Mouse (Mus musculus): ENCODE data around the gene Rmi1. TPM values are rescaled to one million over a fixed set of nuclear protein-coding genes. Genes with fewer than 3 reads are reported as not detected.

Rmi1 gene
- polyA plus RNA-seq, 1 experiment from 2014 or later, result 32.9 TPM

MicroRNA genes within 50 kb of the gene (microRNA counts, 519-probe panel; counts per million panel counts)
- microRNA mmu-miR-7a, result 2,944 counts per million, percentile 11 among the panel's probes with 10 or more counts

Small RNA genes lying within 50 kb of the gene (microRNA-seq; reads per million reads assigned to microRNA genes)
- gene Mir7-1 (ENCODE audit: borderline number of aligned reads), result 441 reads per million, percentile 65 among the genes with 10 or more reads in this experiment

Other genes with a start within 250 kb of the Rmi1 start
- gene Idnk, start 244.6 kb upstream of the Rmi1 start, polyA plus RNA-seq (2014; fragmentation: Nextera tagmentation; extraction: Ambion mirVana), result 37.9 and 38.0 TPM in 2 replicates
- gene Ubqln1, start 186.6 kb upstream of the Rmi1 start, polyA plus RNA-seq (2014; fragmentation: Nextera tagmentation; extraction: Ambion mirVana), result 95.5 and 103 TPM in 2 replicates
- 12.8 and 14.3 TPM in 2 replicates for gene Gkap1, start 126.5 kb upstream of the Rmi1 start, polyA plus RNA-seq (2014; fragmentation: Nextera tagmentation; extraction: Ambion mirVana)
- 0.11 and 0.40 TPM in 2 replicates for gene Kif27, start 43.1 kb upstream of the Rmi1 start, polyA plus RNA-seq (2014; fragmentation: Nextera tagmentation; extraction: Ambion mirVana)
- gene 2210016F16Rik, start 17.0 kb upstream of the Rmi1 start, polyA plus RNA-seq (2014; fragmentation: Nextera tagmentation; extraction: Ambion mirVana), result 39.3 and 39.6 TPM in 2 replicates
- gene Hnrnpk, start 1.1 kb downstream of the Rmi1 start, polyA plus RNA-seq (2014; fragmentation: Nextera tagmentation; extraction: Ambion mirVana), result 1,515 and 1,628 TPM in 2 replicates
- 0.08 TPM in 1 of 2 replicates, not detected in the other for gene Slc28a3, start 208.6 kb downstream of the Rmi1 start, polyA plus RNA-seq (2014; fragmentation: Nextera tagmentation; extraction: Ambion mirVana)

Data from liver, embryonic 11.5 days (tissue).